Mouse (Mus musculus): ENCODE data around the gene Trim47.

DNA sequence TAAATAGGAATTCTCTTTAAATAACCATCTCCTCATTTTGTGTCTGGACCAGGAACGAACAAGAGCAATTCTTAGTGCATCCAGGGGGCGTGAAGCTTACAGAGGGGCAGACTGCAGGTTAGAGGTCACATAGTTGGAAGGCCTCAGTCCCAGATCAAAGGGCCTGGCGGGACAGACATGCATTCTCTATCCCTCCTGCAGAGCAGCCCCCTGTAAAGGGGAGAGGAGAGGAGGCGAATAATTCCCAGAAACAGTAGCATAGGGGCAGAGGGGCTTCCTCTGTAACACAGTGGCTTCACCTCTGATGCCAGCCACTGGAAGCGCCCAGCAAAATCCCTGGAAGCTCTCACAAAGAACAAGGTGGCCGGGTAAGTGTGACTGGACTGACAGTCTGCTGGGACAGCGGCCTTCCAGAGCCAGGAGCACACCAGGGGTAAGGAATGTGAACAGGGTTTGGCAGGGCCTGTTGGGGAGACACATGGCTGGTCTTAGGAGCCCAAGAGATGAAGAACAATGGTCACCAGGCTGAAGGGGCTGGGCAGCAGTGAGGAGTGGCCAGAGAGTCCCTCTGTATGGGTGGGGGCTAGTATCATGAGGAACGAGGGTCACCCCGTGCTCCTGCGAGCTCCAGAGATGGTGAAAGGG, 48.2 kb downstream of the Trim47 start:
- TF ChIP-seq CTCF (IDR thresholded peaks at IDR 0.05; ENCODE audit: borderline replicate concordance, insufficient read depth, low read length), result no peak
- TF ChIP-seq POLR2A (IDR thresholded peaks at IDR 0.05; ENCODE audit: low read depth, low read length), result no peak

All from embryonic fibroblast, embryonic 13.5 days (primary cell).